Mouse (Mus musculus) small intestine, adult 2 months (tissue): ENCODE measurements at regions not wholly inside any gene's neighbourhood (a gene's known extent, or its start where the extent isn't known, plus 50 kb on each side); places are given as distances from the start of the nearest gene placed in this dataset.

ENCODE experiments used
- H3K27ac ChIP-seq: fragments of 200-500 bp; 2 replicates; pipeline ENCODE4 v1.5.1; 2012; ENCODE audit warnings: low read depth, low read length, control low read depth, inconsistent platforms; ENCODE audit not compliant: insufficient read depth
- H3K27me3 ChIP-seq: fragments of 200-500 bp; 2 replicates; pipeline ENCODE4 v1.6.1; 2012; ENCODE audit warnings: mild to moderate bottlenecking, moderate library complexity, low read length, inconsistent platforms; ENCODE audit not compliant: control insufficient read depth, insufficient read depth
- H3K36me3 ChIP-seq: fragments of 200-500 bp; 2 replicates; pipeline ENCODE4 v1.6.1; 2012; ENCODE audit warnings: mild to moderate bottlenecking, low read length, control low read depth, inconsistent platforms; ENCODE audit not compliant: control insufficient read depth, insufficient read depth
- H3K4me1 ChIP-seq: fragments of 200-500 bp; 2 replicates; pipeline ENCODE4 v1.6.1; 2012; ENCODE audit warnings: low read length, inconsistent platforms, mixed read lengths; ENCODE audit not compliant: control insufficient read depth, insufficient read depth, insufficient read length
- H3K4me3 ChIP-seq: fragments of 200-500 bp; 2 replicates; pipeline ENCODE4 v1.5.1; 2012; ENCODE audit warnings: low read depth, mild to moderate bottlenecking, control low read depth, inconsistent platforms, low read length, moderate library complexity
- CTCF ChIP-seq: fragments of 200-500 bp; IDR thresholded peaks from 2 replicates; pipeline ENCODE4 v1.5.1; 2012; ENCODE audit warnings: low read depth, mild to moderate bottlenecking, control low read depth, inconsistent platforms, low read length, moderate library complexity, mixed read lengths; ENCODE audit not compliant: insufficient replicate concordance, insufficient read length; ENCODE audit errors: extremely low read depth
- POLR2A ChIP-seq: fragments of 200-500 bp; IDR thresholded peaks from 2 replicates; pipeline ENCODE4 v1.6.1; 2012; ENCODE audit warnings: low read depth, mild to moderate bottlenecking, control low read depth, inconsistent platforms, low read length, moderate library complexity
- WGBS: fragments of 180-500 bp; shearing (Covaris S2); methylation state at CpG from one replicate; pipeline ENCODE4 v1.1.7; 2018; 5-methylcytosine and 5-hydroxymethylcytosine counted together

DNA sequence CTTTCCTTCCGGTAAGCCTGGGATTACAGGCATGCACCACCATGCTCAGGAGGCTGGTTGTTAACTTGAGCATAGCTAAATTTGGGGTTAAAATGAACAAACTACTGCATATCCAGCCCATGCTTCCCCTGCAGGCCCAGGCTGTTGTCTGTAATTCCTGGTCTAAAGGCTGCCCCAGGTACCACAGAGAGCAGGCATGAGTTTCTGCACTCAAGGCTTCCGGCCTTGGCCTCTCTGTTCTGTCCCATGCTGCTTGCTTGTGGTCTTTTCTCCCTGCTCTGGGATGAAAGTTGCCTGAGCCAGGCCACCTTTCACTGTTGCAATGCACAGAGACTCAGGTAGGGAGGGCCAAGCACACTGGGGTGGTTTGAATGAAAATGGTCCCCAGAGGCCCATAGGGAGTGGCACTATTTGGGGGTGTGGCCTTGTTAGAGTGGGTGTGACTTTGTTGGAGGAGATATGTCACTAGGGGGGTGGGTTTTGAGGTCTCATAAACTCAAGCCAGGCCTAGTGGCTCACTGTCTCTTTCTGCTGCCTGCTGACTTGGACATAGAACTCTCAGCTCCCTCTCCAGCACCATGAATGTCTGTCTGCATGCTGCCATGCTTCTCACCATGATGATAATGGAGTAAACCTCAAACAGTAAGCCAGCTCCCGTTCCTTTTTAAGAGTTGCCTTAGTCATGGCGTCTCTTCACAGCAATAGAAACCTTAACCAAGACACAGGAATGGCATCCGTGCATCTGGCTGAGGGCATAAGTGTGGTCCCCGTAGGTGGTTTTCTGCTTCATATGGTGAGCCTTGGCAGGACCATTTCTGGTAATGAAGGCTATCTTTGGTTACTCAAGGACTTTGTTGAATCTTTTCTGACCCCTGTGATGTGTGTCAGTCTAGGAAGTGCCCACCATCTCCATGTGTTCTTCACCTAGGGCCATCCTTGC is 86.7 kb upstream of the Zfp366 start:
- Histone ChIP-seq H3K27ac (no peak overlapping the region), H3K4me3 (no peak overlapping the region), H3K4me1 (peaks cover 13% of the 10 kb centered on the region; the same call in 1 of the 2 replicates), H3K36me3 (no peaks in the 10 kb centered on the region), H3K27me3 (no peaks in the 10 kb centered on the region)
- 95% methylated on average over 6 of the region's 6 CpGs for WGBS
- no peak for TF ChIP-seq CTCF
- TF ChIP-seq POLR2A = no peak

DNA sequence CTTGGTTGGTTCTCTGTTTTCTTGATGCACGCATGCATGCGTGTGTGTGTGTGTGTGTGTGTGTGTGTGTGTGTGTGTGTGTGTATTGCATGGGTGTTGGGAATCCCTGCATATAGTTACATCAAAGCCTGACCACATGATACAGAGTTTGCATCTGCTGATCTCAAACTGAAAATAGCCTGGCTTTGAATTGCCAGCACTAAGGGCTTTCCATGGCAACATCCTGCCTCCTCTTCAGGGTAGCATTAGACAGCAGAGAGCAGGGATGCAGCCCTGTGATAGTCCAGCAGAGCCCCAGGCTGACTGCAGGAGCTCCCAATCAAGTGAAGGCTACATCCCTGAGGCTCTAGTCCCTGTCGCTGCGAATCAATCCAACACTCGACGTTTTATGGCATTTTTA is 87.8 kb upstream of the Zfp366 start:
- no peak for TF ChIP-seq CTCF
- TF ChIP-seq POLR2A = no peak
- no peaks in the 10 kb centered on the region for H3K27me3 ChIP-seq
- peaks cover 13% of the 10 kb centered on the region; the same call in 1 of the 2 replicates for H3K4me1 ChIP-seq
- no peak overlapping the region for H3K27ac ChIP-seq
- no peak overlapping the region for H3K4me3 ChIP-seq
- WGBS = 91% methylated on average over 6 of the region's 6 CpGs
- H3K36me3 ChIP-seq = no peaks in the 10 kb centered on the region

DNA sequence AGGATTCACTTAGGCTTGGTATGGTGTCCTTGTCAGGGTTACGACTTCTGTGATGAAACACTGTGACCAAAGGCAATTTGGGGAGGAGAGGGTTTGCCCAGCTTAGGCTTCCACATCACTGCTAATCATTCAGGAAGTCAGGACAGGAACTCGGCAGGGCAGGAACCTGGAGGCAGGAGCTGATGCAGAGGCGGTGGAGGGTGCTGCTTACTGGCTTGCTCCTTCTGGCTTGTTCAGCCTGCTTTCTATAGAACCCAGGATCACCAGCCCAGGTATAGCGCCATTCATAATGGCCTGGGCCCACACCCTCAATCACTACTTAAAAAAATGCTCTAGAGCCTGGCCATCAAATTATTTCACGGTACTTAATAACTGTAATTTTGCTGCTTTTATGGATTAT is 89.6 kb upstream of the Zfp366 start:
- WGBS = 86% methylated on average over 5 of the region's 5 CpGs
- TF ChIP-seq CTCF = no peak
- TF ChIP-seq POLR2A = no peak
- peaks cover 8% of the 10 kb centered on the region; the same call in 1 of the 2 replicates for H3K4me1 ChIP-seq
- H3K4me3 ChIP-seq = no peak overlapping the region
- H3K36me3 ChIP-seq = no peaks in the 10 kb centered on the region
- H3K27me3 ChIP-seq = no peaks in the 10 kb centered on the region
- no peak overlapping the region for H3K27ac ChIP-seq

DNA sequence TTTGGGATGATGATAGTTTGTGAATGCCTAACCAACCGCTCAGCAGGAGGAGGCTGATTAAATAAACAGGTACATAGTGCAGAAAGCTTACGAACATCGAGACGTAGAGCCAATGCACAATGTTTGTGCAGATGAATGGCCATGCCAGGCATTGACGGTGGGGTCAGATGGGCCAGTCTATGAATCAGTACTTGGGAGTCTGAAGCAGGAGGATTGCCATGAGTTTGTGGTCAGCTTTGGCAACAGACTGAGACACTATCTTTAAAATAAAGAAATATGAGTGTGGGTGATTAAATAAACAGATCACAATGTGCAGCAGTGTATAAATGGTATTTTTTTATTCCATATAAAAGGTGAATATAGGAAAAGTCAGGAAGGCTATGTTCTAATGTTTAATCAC is 90.4 kb upstream of the Zfp366 start:
- Histone ChIP-seq H3K36me3 (no peaks in the 10 kb centered on the region), H3K27ac (no peak overlapping the region), H3K4me1 (peaks cover 2% of the 10 kb centered on the region; the same call in 1 of the 2 replicates), H3K27me3 (no peaks in the 10 kb centered on the region), H3K4me3 (no peak overlapping the region)
- TF ChIP-seq POLR2A (no peak), CTCF (no peak)
- 93% methylated on average over 5 of the region's 5 CpGs for WGBS

- WGBS = 8% methylated on average over 9 of the region's 9 CpGs
- no peaks in the 10 kb centered on the region for H3K4me1 ChIP-seq
- no peak overlapping the region for H3K27ac ChIP-seq
- H3K4me3 ChIP-seq = no peak overlapping the region
- H3K27me3 ChIP-seq = no peaks in the 10 kb centered on the region
- TF ChIP-seq CTCF (peak; percentile 89), POLR2A (no peak)
- no peaks in the 10 kb centered on the region for H3K36me3 ChIP-seq
Measured at GRCm38 (mm10) chr13:99093269-99093668, 91.4 kb upstream of the Zfp366 start.

DNA sequence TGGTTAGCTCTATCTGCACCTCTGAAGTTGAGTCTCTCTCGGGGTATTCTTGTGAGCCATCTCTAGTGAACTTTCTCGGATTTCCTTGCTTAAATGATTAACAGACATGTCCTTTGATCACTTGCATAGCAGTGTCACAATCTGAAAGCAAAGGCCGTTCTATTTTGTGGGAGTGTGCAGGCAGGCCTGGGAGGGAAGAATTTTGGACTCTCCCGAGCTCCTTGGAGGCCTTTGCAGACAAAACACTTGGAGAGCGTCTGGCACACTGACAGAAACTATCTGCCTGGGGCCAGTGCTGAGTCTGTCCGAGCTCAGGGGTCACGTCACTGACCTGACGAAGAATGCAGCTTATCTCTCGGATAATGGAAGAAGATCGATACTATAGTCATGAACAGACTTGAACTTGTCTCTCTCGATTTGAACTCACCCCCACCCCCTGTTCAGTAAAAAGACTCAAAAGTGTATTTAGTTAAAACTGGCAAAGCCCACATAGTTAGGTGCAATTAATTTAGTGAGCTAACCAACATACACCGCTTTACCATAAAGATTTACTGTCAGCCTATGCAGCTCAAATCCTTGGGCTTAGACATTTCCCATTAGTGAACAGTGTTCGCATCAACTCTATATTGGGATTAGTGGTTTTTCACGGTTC is 92.2 kb upstream of the Zfp366 start:
- H3K27ac ChIP-seq = peak overlapping the region; percentile 40
- no peaks in the 10 kb centered on the region for H3K4me1 ChIP-seq
- no peaks in the 10 kb centered on the region for H3K36me3 ChIP-seq
- no peaks in the 10 kb centered on the region for H3K27me3 ChIP-seq
- TF ChIP-seq POLR2A (no peak), CTCF (no peak)
- 29% methylated on average over 14 of the region's 14 CpGs for WGBS
- no peak overlapping the region for H3K4me3 ChIP-seq

GRCm38 (mm10) chr13:99091562-99092278 is 92.9 kb upstream of the Zfp366 start:
- TF ChIP-seq CTCF (no peak), POLR2A (no peak)
- H3K36me3 ChIP-seq = no peaks in the 10 kb centered on the region
- WGBS = 48% methylated on average over 7 of the region's 7 CpGs
- H3K4me3 ChIP-seq = no peak overlapping the region
- H3K27me3 ChIP-seq = no peaks in the 10 kb centered on the region
- H3K27ac ChIP-seq = peak overlapping the region; percentile 40
- no peaks in the 10 kb centered on the region for H3K4me1 ChIP-seq
